ENCODE assay signal across 8 mouse cellular contexts in genomic region chr11:77983937-77984835, GRCm38 (mm10). TPM values are rescaled to one million over a fixed set of nuclear protein-coding genes. Genes with fewer than 3 reads are reported as not detected.
DNase-seq lines count a peak whose midpoint lies in the region; ATAC-seq and TF ChIP-seq lines count a peak whose summit lies in the region.

No protein-coding gene starts in this region.

- H3K4me2 ChIP-seq in heart, embryonic 16.5 days (ENCODE audit: low read depth, low read length), result peak overlapping the region; percentile 68
- H3K4me2 ChIP-seq in liver, embryonic 16.5 days (ENCODE audit: low read depth, low read length), result peak overlapping the region; percentile 84

- under 1% methylated on average over 56 of the region's 63 CpGs for WGBS in bone marrow, adult 2 months
- under 1% methylated on average over 54 of the region's 63 CpGs for WGBS in heart, embryonic 16.5 days
- under 1% methylated on average over 63 of the region's 63 CpGs for WGBS in liver, embryonic 16.5 days (ENCODE audit: insufficient replicate concordance)
- under 1% methylated on average over 56 of the region's 63 CpGs for WGBS in olfactory bulb, adult 2 months

- peak; percentile 69 to 87 for DNase-seq in kidney, postnatal 25 days
- peak; percentile 53 to 63 for DNase-seq in thymus, adult 18-20 months

- peak overlapping the region; percentile 90 for H3K27ac ChIP-seq in bone marrow, adult 2 months (ENCODE audit: control insufficient read depth, insufficient read depth, low read depth, low read length, poor library complexity)
- H3K27ac ChIP-seq in heart, embryonic 16.5 days (ENCODE audit: low read length), result peak overlapping the region; percentile 96
- H3K27ac ChIP-seq in liver, embryonic 16.5 days (ENCODE audit: low read length), result peak overlapping the region; percentile 87
- H3K27ac ChIP-seq in olfactory bulb, adult 2 months (ENCODE audit: insufficient read depth, low read depth, low read length), result peak overlapping the region; percentile 95

- peak overlapping the region; percentile 99 for H3K4me3 ChIP-seq in C2C12 (ENCODE audit: insufficient read depth, poor library complexity, severe bottlenecking)
- H3K4me3 ChIP-seq in bone marrow, adult 2 months (replicated peaks; ENCODE audit: control insufficient read depth, low read depth, low read length), result peak overlapping the region; percentile 85
- peak overlapping the region; percentile 100 for H3K4me3 ChIP-seq in heart, embryonic 16.5 days (ENCODE audit: low read length)
- H3K4me3 ChIP-seq in liver, embryonic 16.5 days (ENCODE audit: low read depth, low read length), result peak overlapping the region; percentile 99
- H3K4me3 ChIP-seq in olfactory bulb, adult 2 months (ENCODE audit: insufficient read depth, low read depth, low read length), result peak overlapping the region; percentile 96

- no peaks in the 10 kb centered on the region for H3K9me3 ChIP-seq in heart, embryonic 16.5 days (replicated peaks; ENCODE audit: control insufficient read depth, low read length)
- H3K9me3 ChIP-seq in liver, embryonic 16.5 days (replicated peaks; ENCODE audit: control insufficient read depth, low read length), result no peaks in the 10 kb centered on the region

- no peak for TF ChIP-seq CTCF in C2C12 (IDR thresholded peaks at IDR 0.05; ENCODE audit: control insufficient read depth, insufficient read depth, insufficient read length)
- TF ChIP-seq CTCF in bone marrow, adult 2 months (IDR thresholded peaks at IDR 0.05; ENCODE audit: control insufficient read depth, insufficient read depth, low read length), result no peak
- TF ChIP-seq CTCF in olfactory bulb, adult 2 months (IDR thresholded peaks at IDR 0.05; ENCODE audit: insufficient read depth, low read depth, low read length), result no peak

- peaks cover 31% of the 10 kb centered on the region for H3K36me3 ChIP-seq in C2C12 (ENCODE audit: control insufficient read depth, insufficient read depth)
- peaks cover 8% of the 10 kb centered on the region for H3K36me3 ChIP-seq in heart, embryonic 16.5 days (ENCODE audit: control insufficient read depth, insufficient read depth)
- H3K36me3 ChIP-seq in liver, embryonic 16.5 days (ENCODE audit: control insufficient read depth, insufficient read depth), result peaks cover 9% of the 10 kb centered on the region

- H3K79me2 ChIP-seq in C2C12 (ENCODE audit: control insufficient read depth, insufficient read depth), result peaks cover 67% of the 10 kb centered on the region

- peaks cover 1% of the 10 kb centered on the region; the same call in 1 of the 2 replicates for H3K4me1 ChIP-seq in bone marrow, adult 2 months (ENCODE audit: control insufficient read depth, insufficient read depth, low read length)
- peaks cover 11% of the 10 kb centered on the region for H3K4me1 ChIP-seq in heart, embryonic 16.5 days (ENCODE audit: control insufficient read depth, insufficient read depth, low read length)
- H3K4me1 ChIP-seq in liver, embryonic 16.5 days (ENCODE audit: control insufficient read depth, low read depth, low read length), result peaks cover 21% of the 10 kb centered on the region
- H3K4me1 ChIP-seq in olfactory bulb, adult 2 months (ENCODE audit: control insufficient read depth, insufficient read depth, low read length), result peaks cover 9% of the 10 kb centered on the region; the same call in 1 of the 2 replicates

- H3K9ac ChIP-seq in heart, embryonic 16.5 days (ENCODE audit: low read length), result peak overlapping the region; percentile 100
- peak overlapping the region; percentile 99 for H3K9ac ChIP-seq in liver, embryonic 16.5 days (ENCODE audit: low read depth, low read length)

- H3ac ChIP-seq in C2C12 (ENCODE audit: control insufficient read depth, insufficient read length, low read depth), result peak overlapping the region; percentile 75

- peak; percentile 55; the same call in 1 of the 2 replicates for TF ChIP-seq POLR2A in bone marrow, adult 2 months (IDR thresholded peaks at IDR 0.05; ENCODE audit: borderline replicate concordance, control insufficient read depth, low read depth, low read length)
- peak; percentile 73; the same call in 1 of the 2 replicates for TF ChIP-seq POLR2A in olfactory bulb, adult 2 months (IDR thresholded peaks at IDR 0.05; ENCODE audit: insufficient read depth, low read depth, low read length)

- H3K27me3 ChIP-seq in C2C12 (ENCODE audit: control insufficient read depth, insufficient read depth, insufficient read length), result peaks cover under 1% of the 10 kb centered on the region
- H3K27me3 ChIP-seq in heart, embryonic 16.5 days (ENCODE audit: control insufficient read depth, insufficient read depth, low read length), result 0 out of 2 replicates have a peak, but pooled peaks cover under 1% of the 10 kb centered on the region
- H3K27me3 ChIP-seq in liver, embryonic 16.5 days (ENCODE audit: control insufficient read depth, insufficient read depth, low read depth, low read length), result no peaks in the 10 kb centered on the region

- ATAC-seq in erythroblast, adult 5-6 weeks (replicated peaks; ENCODE audit: low FRiP score, poor library complexity, severe bottlenecking), result peak; percentile 27
- no peak; the same call in 1 of the 2 replicates for ATAC-seq in heart, embryonic 16.5 days (replicated peaks; ENCODE audit: extremely low read depth, insufficient read depth, low FRiP score)
- no peak; the same call in 1 of the 2 replicates for ATAC-seq in liver, embryonic 16.5 days (ENCODE audit: low read depth)

- peaks cover 58% of the 10 kb centered on the region for H3K79me3 ChIP-seq in C2C12 (ENCODE audit: low read depth)

TF ChIP-seq in C2C12, 6 proteins besides CTCF, POLR2A, EP300 and RAD21:
- TF ChIP-seq MYOG (IDR thresholded peaks at IDR 0.05; ENCODE audit: control insufficient read depth, extremely low read depth, insufficient read length) (no peak), FOSL1 (IDR thresholded peaks at IDR 0.05; ENCODE audit: insufficient read depth, low read length, poor library complexity, severe bottlenecking) (no peak), CEBPB (IDR thresholded peaks at IDR 0.05; ENCODE audit: low read depth) (no peak), MYOD1 (IDR thresholded peaks at IDR 0.05; ENCODE audit: control insufficient read depth, insufficient read length, low read depth) (no peak), USF1 (IDR thresholded peaks at IDR 0.05; ENCODE audit: low read depth) (no peak), MAX (IDR thresholded peaks at IDR 0.05) (no peak)
TF ChIP-seq in C2C12: peak in this region for 0.

RNA-seq across cellular contexts. Expression of gene Phf12, which starts 1.6 kb away (rescaled TPM):
- 21.9 TPM for polyA plus RNA-seq in C2C12 (2012; fragmentation: generic; extraction: Trizol)
- polyA plus RNA-seq in bone marrow, adult 2 months (2011; ENCODE audit: insufficient read depth, insufficient read length, low replicate concordance, missing spikeins), result 41.8 and 59.4 TPM in 2 replicates
- 19.9 and 24.2 TPM in 2 replicates for total RNA-seq in erythroblast, adult 5-6 weeks (2015; ENCODE audit: low replicate concordance)
- 9.8 and 11.5 TPM in 2 replicates for total RNA-seq in erythroblast, adult 5-6 weeks (2017; ENCODE audit: low replicate concordance)
- polyA plus RNA-seq in heart, embryonic 16.5 days (2015; fragmentation: Nextera tagmentation; extraction: Ambion mirVana), result 11.6 and 12.4 TPM in 2 replicates
- 5.3 and 5.7 TPM in 2 replicates for polyA plus RNA-seq in liver, embryonic 16.5 days (2015; fragmentation: Nextera tagmentation; extraction: Ambion mirVana)
- 389 TPM in 1 of 2 replicates, not detected in the other for polyA plus RNA-seq in olfactory bulb, adult 2 months (2012; ENCODE audit: insufficient read depth, insufficient read length, low replicate concordance, missing spikeins)

RNA-seq across cellular contexts. Expression of gene Dhrs13, which starts 47.9 kb away (rescaled TPM):
- 16.7 TPM for polyA plus RNA-seq in C2C12 (2012; fragmentation: generic; extraction: Trizol)
- polyA plus RNA-seq in bone marrow, adult 2 months (2011; ENCODE audit: insufficient read depth, insufficient read length, low replicate concordance, missing spikeins), result 6.5 and 10.8 TPM in 2 replicates
- 3.1 and 6.0 TPM in 2 replicates for total RNA-seq in erythroblast, adult 5-6 weeks (2015; ENCODE audit: low replicate concordance)
- 1.5 and 3.6 TPM in 2 replicates for total RNA-seq in erythroblast, adult 5-6 weeks (2017; ENCODE audit: low replicate concordance)
- polyA plus RNA-seq in heart, embryonic 16.5 days (2015; fragmentation: Nextera tagmentation; extraction: Ambion mirVana), result 12.3 and 12.6 TPM in 2 replicates
- 10.8 and 11.3 TPM in 2 replicates for polyA plus RNA-seq in liver, embryonic 16.5 days (2015; fragmentation: Nextera tagmentation; extraction: Ambion mirVana)
- not detected in 2 replicates for polyA plus RNA-seq in olfactory bulb, adult 2 months (2012; ENCODE audit: insufficient read depth, insufficient read length, low replicate concordance, missing spikeins)

RNA-seq across cellular contexts. Expression of gene Flot2, which starts 53.5 kb away (rescaled TPM):
- 72.0 TPM for polyA plus RNA-seq in C2C12 (2012; fragmentation: generic; extraction: Trizol)
- polyA plus RNA-seq in bone marrow, adult 2 months (2011; ENCODE audit: insufficient read depth, insufficient read length, low replicate concordance, missing spikeins), result 21.1 and 44.1 TPM in 2 replicates
- 14.2 and 31.5 TPM in 2 replicates for total RNA-seq in erythroblast, adult 5-6 weeks (2015; ENCODE audit: low replicate concordance)
- total RNA-seq in erythroblast, adult 5-6 weeks (2017; ENCODE audit: low replicate concordance), result 22.5 and 24.7 TPM in 2 replicates
- 109 and 112 TPM in 2 replicates for polyA plus RNA-seq in heart, embryonic 16.5 days (2015; fragmentation: Nextera tagmentation; extraction: Ambion mirVana)
- 24.5 and 25.1 TPM in 2 replicates for polyA plus RNA-seq in liver, embryonic 16.5 days (2015; fragmentation: Nextera tagmentation; extraction: Ambion mirVana)
- not detected in 2 replicates for polyA plus RNA-seq in olfactory bulb, adult 2 months (2012; ENCODE audit: insufficient read depth, insufficient read length, low replicate concordance, missing spikeins)

RNA-seq across cellular contexts. Expression of gene Sez6, which starts 53.6 kb away (rescaled TPM):
- polyA plus RNA-seq in C2C12 (2012; fragmentation: generic; extraction: Trizol), result not detected
- polyA plus RNA-seq in bone marrow, adult 2 months (2011; ENCODE audit: insufficient read depth, insufficient read length, low replicate concordance, missing spikeins), result 0.43 and 0.67 TPM in 2 replicates
- not detected in 2 replicates for total RNA-seq in erythroblast, adult 5-6 weeks (2015; ENCODE audit: low replicate concordance)
- total RNA-seq in erythroblast, adult 5-6 weeks (2017; ENCODE audit: low replicate concordance), result not detected in 2 replicates
- 0.04 and 0.19 TPM in 2 replicates for polyA plus RNA-seq in heart, embryonic 16.5 days (2015; fragmentation: Nextera tagmentation; extraction: Ambion mirVana)
- 0.17 TPM in 1 of 2 replicates, not detected in the other for polyA plus RNA-seq in liver, embryonic 16.5 days (2015; fragmentation: Nextera tagmentation; extraction: Ambion mirVana)
- 109 TPM in 1 of 2 replicates, not detected in the other for polyA plus RNA-seq in olfactory bulb, adult 2 months (2012; ENCODE audit: insufficient read depth, insufficient read length, low replicate concordance, missing spikeins)
